ENCODE assay signal across 23 mouse cellular contexts in genomic region chr7:144604291-144604690, GRCm38 (mm10).
"Had no signal": no experiment of that assay in that cellular context is flagged by ENCODE, and none has a peak within 500 bp of the region (broad histone marks: within the 10 kb centered on the region; RNA-seq: fewer than 3 reads in every experiment).

No protein-coding gene starts in this region.

- H3K4me3 ChIP-seq: layer of hippocampus, adult 2 months; limb, embryonic 10.5 days; limb, embryonic 13.5 days; lung, embryonic 15.5 days; megakaryocyte, embryonic 14.5 days; midbrain, embryonic 15.5 days; neural tube, embryonic 12.5 days; neural tube, embryonic 15.5 days; stomach, embryonic 15.5 days had no signal

- ATAC-seq: intestine, postnatal 0 days; liver, postnatal 0 days; midbrain, embryonic 15.5 days had no signal

- H3K4me2 ChIP-seq: limb, embryonic 13.5 days; lung, embryonic 15.5 days; midbrain, embryonic 11.5 days; midbrain, embryonic 15.5 days; neural tube, embryonic 12.5 days; neural tube, embryonic 15.5 days; stomach, embryonic 15.5 days had no signal

- H3K9me3 ChIP-seq: limb, embryonic 10.5 days; limb, embryonic 13.5 days; lung, embryonic 15.5 days; megakaryocyte, embryonic 14.5 days; midbrain, embryonic 15.5 days; neural tube, embryonic 12.5 days; neural tube, embryonic 15.5 days; stomach, embryonic 15.5 days had no signal

- H3K27me3 ChIP-seq: limb, embryonic 13.5 days; lung, embryonic 15.5 days; midbrain, embryonic 15.5 days; neural tube, embryonic 12.5 days; neural tube, embryonic 15.5 days; stomach, embryonic 15.5 days had no signal

- DNase-seq: kidney, adult 2 months; kidney, postnatal 25 days; layer of hippocampus, adult 9-11 months; liver; liver, postnatal 0 days; right cerebral cortex, adult 18-20 months; right cerebral cortex, postnatal 14 days; right cerebral cortex, postnatal 4 days; spleen, adult 18-20 months; thymus, postnatal 25 days had no signal

- H3K9ac ChIP-seq: limb, embryonic 13.5 days; liver, embryonic 14.5 days; liver, postnatal 0 days; lung, embryonic 15.5 days; midbrain, embryonic 15.5 days; neural tube, embryonic 12.5 days; neural tube, embryonic 15.5 days; stomach, embryonic 15.5 days had no signal

- H3K27ac ChIP-seq: kidney, postnatal 0 days; layer of hippocampus, adult 2 months; limb, embryonic 10.5 days; limb, embryonic 13.5 days; liver, embryonic 14.5 days; lung, embryonic 15.5 days; midbrain, embryonic 15.5 days; neural tube, embryonic 12.5 days; neural tube, embryonic 15.5 days; stomach, embryonic 15.5 days had no signal

- H3K36me3 ChIP-seq: limb, embryonic 10.5 days; limb, embryonic 13.5 days; midbrain, embryonic 15.5 days; neural tube, embryonic 12.5 days; neural tube, embryonic 15.5 days; stomach, embryonic 15.5 days had no signal

- H3K4me1 ChIP-seq: limb, embryonic 13.5 days; megakaryocyte, embryonic 14.5 days; midbrain, embryonic 15.5 days; neural tube, embryonic 15.5 days; stomach, embryonic 15.5 days had no signal
